Mouse (Mus musculus) layer of hippocampus, adult 8-10 months (tissue): ENCODE data around the gene Hcn3. TPM values are rescaled to one million over a fixed set of nuclear protein-coding genes. Genes with fewer than 3 reads are reported as not detected.

ENCODE experiments used
- DNase-seq, 2 experiments: peaks; one replicate each; pipeline ENCODE4 v3.0.0; 2022; ENCODE audit warnings: low spot score in 2 of 2
- total RNA-seq, 4 experiments: library from RNA; stranded (reverse); gene quantifications; 2 replicates each; pipeline ENCODE4 v1.2.4; 2022

Hcn3 gene
- total RNA-seq, 4 experiments from 2014 or later, result 13.3 to 15.2 (median 14.2) TPM

- DNase-seq, result no peak
These were observed 12.7 kb downstream of the Hcn3 start for GRCm38 (mm10) chr3:89147101-89147978.

DNA sequence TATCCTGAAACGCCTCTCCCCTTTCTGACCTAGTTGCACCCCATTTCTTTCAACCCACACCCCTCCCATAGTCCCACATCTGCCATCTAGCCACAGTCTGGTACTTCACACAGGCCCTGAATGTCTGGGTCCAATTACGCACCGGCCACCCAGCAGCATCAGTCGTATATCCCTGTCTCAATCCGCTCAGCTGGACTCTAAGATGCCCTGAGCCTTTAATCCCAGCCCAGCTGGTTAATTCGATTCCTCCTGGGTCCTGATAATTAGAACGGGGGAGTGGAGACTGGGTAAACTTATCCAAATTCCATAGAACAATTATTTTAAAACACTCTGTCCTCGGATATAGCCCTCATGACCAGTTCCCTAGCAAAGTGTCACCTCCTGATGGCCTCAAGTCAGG, 14.4 kb downstream of the Hcn3 start:
- DNase-seq, result no peak

DNA sequence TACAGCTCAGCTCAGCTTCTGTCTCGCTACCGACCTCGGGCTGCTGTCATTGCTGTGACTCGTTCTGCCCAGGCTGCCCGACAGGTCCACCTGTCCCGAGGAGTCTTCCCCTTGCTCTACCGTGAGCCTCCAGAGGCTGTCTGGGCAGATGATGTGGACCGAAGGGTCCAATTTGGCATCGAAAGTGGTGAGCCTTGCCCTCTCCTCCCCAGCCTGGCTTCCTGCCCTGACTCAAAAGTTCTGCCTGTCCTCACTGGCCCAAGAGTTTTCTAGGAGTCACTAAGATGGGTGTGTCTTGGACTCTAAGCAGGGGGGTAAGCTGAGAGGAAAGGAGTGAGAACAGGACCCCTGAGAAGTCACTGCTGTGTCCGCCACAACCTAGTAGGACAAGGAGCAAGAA, 15.2 kb downstream of the Hcn3 start:
- DNase-seq, result no peak

GRCm38 (mm10) chr3:89136365-89136764, 23.6 kb downstream of the Hcn3 start:
- no peak for DNase-seq

- DNase-seq, result no peak
These were observed 24.0 kb downstream of the Hcn3 start, which contains the start of gene Pklr for GRCm38 (mm10) chr3:89135958-89136357. Gene Pklr (plus strand): TSS chr3:89136142.

DNA sequence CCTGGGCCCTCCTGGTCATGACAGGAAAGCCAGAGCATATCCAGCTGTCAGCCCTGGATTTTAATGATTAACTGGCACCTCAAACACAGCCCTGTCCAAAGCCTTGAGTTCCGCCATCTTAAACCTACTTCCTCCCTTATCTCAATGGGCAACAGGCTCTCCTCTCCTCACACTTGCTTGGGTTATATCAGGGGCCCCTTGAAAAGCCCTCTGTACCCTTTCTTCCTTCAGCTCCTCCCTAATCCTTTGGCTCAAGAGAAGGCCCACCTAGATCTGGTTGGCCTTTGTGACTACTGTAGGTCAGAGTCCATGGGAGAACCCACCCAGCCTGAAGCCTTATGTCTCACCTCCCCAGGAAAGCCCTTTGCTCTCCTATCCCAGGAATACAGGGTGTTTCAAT, 26.2 kb downstream of the Hcn3 start:
- no peak for DNase-seq

DNA sequence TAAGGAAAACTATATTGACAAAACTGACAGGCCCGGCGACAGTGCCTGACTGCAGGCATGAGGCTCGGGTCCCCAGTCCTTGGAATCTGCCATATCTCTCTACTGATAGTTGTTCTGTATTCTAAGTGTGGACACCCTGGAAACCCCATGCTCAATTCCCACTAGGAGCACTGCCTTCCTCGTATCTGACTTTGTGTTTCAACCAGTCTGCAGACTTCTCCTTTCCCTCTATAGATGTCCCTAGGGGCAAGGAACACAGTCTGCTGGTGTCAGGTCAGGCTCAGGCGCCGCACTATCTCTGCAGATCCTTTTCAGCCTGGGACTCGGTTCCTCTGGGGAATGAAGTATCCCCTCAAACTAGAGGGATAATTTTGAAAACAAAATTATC, 26.9 kb downstream of the Hcn3 start:
- no peak for DNase-seq

DNA sequence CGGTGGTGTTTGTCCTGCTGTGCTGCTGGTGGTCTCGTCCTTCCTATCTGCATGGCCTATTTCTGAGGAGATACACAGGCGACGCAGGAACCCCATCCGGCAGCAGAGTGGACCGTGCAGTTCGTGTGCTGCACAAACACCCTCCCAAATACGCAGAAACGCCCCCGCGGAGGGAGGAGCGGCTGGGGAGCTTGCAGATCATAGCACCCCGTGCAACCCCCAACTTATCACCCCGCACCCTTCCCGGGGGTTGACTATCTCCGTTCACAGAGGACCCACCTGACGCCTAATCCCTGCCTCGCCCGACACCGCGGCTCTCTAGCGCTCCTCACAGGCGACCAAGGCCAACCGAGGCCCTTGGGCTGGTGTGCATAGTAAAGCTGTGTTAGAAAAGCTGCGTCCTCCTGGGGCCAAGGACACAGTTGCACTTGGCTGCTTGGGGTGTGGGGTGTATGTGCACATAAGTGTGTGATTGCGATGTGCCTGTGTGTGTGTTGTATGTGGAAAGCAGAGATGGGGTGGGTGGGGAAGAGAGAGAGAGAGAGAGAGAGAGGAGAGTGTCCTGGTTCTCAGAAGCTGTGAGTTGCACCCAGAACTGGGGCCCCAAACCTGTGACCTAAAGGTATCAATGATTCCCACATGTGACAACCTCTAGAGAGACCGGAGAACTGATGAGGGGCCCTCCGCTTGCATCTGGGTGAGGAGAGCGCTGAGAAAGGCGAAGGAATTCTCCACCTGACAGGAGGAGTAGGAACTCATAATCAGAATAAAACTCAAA, 27.5 kb downstream of the Hcn3 start:
- DNase-seq, result peak; percentile 24 to 39

DNA sequence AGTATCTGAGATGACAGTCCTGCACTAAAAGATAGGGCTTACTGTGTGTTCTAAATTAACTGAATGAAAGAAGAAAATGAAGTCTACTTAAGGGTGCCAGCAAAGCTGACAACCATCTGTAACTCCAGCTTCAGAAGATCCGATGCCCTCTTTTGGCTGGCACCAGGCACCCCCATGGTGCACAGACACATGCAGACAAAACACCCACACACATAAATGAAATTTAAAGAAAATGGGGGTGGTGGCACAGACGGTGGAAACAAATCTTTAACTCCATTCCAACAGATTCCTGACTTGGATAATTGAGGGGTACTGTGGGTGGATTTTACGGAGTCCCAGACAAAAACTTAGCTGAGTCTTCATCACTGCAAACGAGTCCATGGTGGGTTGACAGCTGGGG, 28.2 kb downstream of the Hcn3 start:
- DNase-seq, result peak; percentile 58 to 67

GRCm38 (mm10) chr3:89129908-89130307, 30.1 kb downstream of the Hcn3 start:
- DNase-seq, result no peak

GRCm38 (mm10) chr3:89125981-89126380, 34.0 kb downstream of the Hcn3 start:
- DNase-seq, result no peak

DNA sequence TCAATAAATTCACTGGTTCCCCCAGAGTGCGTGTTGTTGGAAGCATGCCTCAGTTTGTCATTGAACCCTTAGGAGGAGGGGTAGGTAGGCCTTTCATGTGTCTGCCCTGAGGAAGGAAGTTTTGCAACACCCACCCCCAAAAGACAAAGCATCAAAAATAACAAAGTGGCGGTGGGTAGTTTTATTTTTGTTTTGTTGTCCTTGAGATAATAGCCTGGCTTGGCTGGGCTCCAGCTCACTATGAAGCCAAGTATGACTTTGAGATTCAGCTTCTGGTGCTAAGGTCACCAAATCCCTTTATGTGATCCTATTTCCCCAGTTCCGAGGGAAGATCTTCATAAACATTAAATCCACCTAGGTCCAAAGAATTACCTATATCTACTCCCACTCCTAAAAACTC, 35.8 kb downstream of the Hcn3 start:
- no peak for DNase-seq

DNA sequence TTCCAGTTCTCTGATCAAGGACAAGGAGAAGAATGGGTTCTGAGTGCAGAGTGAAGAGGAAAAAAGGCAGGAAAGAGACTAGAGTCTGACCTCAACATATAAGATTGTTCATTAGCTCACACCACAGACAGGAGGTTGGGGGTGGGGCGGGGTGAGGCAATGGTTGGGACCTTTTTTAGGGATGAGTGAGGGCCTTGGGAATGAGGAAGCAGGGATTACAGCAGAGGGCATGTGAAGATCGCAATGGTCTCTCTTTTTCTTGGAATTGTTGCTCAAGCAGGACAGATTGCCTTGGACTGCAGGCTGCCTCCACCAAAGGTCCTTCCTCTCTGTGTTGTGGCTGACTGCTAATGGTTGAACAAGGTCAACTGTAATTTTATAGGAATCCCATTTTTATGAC, 36.7 kb downstream of the Hcn3 start:
- DNase-seq, result no peak

GRCm38 (mm10) chr3:89115522-89115921, 44.5 kb downstream of the Hcn3 start:
- no peak for DNase-seq

DNA sequence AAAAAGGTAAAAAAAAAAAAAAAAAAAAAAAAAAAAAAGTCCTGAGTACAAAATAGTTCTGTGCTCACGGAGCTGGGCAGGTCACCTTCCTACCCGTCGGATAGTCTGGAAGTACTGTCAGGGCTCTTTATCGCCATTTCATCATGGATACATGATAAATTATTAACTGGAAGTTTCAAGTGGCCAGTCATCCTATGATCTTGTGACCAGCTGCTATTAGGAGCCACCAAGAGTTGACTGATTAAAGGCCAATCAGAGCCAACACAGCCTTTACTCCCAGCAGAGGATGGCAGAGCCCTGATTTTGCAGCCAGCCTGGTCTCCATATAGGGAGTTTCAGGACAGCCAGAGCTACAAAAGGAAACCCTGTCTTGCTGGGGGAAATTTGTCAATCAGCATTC, 46.9 kb downstream of the Hcn3 start:
- no peak for DNase-seq

DNA sequence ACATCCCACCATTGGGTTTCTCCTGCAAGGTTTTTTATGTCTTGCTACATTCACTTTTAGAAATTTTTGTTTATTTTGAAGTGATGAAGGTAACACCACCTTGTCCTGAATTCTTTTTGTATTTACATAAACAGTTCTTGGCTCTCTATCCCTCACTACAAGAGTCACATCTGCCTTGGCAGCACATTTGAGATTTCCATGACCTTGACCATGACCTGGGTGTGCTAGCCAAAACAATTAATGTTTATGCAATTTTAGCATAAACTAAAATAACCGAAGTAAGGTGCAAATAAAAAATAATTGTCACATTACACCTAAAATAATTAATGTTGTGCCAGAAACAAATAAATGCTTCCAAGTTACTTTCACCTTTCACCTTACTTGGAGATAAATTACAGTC, 51.9 kb downstream of the Hcn3 start:
- DNase-seq, result no peak

DNA sequence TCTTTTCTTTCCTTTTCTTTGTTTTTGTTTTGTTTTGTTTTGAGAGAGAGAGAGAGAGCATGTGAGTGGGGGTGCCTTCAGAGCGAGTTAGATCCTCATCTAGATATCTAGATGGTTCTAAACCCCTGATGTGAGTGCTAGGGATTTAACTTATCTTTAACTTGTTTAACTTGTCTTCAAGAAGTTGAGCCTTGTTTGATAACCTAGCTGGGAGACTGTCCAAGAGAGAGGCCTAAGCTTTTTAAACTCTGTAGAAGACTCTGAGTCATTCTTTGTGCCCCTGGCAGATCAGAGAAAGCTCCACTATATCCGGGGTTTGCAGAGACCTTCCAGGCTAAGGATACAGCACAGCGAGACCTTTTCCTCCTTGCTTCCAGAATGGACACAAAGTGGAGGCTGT, 52.5 kb downstream of the Hcn3 start:
- DNase-seq, result no peak

GRCm38 (mm10) chr3:89106881-89107280, 53.1 kb downstream of the Hcn3 start:
- DNase-seq, result no peak

GRCm38 (mm10) chr3:89103291-89103595, 56.8 kb downstream of the Hcn3 start:
- DNase-seq, result no peak

- no peak for DNase-seq
These were observed 57.3 kb downstream of the Hcn3 start for GRCm38 (mm10) chr3:89102495-89103290.

DNA sequence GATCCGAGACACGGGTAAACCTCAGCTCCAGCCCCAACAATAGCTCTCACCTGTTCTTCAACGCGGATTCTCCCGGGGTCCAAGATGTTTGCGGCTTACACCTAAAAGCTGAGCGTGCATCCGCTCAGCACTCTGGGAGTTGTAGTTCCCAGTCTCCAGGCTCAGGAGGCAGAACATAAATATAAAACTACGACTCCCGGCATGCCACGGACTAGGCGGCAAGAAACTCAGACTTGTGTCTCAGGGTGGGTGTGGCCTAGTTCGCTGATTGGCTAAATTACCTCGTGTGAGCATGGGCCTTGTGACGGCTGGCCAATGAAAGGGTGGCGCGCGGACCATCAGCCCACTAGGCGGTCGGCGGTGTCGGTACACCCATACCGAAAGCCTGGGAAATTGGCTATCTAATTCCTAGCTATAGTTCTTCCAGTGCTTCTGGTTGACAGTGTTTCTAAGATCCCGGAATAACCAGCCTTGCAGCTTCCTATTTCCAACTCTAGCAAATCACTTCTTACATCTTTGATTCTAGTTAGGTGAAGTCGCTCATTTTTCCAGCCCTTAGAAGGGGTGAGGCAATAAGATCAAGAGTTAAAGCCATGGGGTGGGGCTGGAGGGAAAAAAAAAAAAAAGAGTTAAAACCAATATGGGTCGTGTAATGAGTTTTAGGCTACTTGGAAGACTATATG, 58.0 kb downstream of the Hcn3 start, which contains the start of gene Fdps:
TSS of gene Fdps (minus strand) at position 148 of the 683 bp plus-strand sequence.
- peak; percentile 97 to 99 for DNase-seq
